Mouse (Mus musculus): ENCODE results near the gene Spib. TPM values are rescaled to one million over a fixed set of nuclear protein-coding genes. Genes with fewer than 3 reads are reported as not detected.

Spib gene
- polyA plus RNA-seq, 1 experiment: 0.01 TPM

DNA sequence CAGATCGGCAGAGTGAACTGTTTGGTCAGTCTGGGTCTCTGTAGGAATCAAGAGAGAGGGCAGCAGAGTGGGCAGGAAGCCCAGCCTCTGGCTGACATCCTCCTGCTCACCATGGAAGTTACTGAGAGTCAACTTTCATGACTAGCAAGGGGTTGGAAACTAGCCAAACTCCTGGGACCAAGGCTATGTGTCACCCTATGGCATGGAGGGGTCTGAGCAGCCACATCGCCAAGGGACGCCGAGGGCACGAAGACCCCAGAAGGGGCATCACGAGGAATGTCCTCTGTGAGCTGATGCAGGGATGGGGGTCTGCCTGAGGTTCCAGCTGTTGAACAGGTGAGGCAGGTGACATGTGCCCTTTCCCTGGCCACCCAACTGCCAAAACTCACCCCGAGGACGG is 43.3 kb downstream of the Spib start:
- Histone ChIP-seq H3K27me3 (ENCODE audit: control insufficient read depth, insufficient read depth, insufficient read length) (no peaks in the 10 kb centered on the region), H3K36me3 (ENCODE audit: control insufficient read depth, insufficient read depth) (no peaks in the 10 kb centered on the region), H3K4me3 (ENCODE audit: insufficient read depth, poor library complexity, severe bottlenecking) (no peak overlapping the region), H3ac (ENCODE audit: control insufficient read depth, insufficient read length, low read depth) (no peak overlapping the region), H3K79me3 (ENCODE audit: low read depth) (no peaks in the 10 kb centered on the region), H3K79me2 (ENCODE audit: control insufficient read depth, insufficient read depth) (peaks cover 1% of the 10 kb centered on the region)
- no peak for TF ChIP-seq MAX (IDR thresholded peaks at IDR 0.05)
- TF ChIP-seq FOSL1 (IDR thresholded peaks at IDR 0.05; ENCODE audit: insufficient read depth, low read length, poor library complexity, severe bottlenecking): no peak
- no peak for TF ChIP-seq MYOG (IDR thresholded peaks at IDR 0.05; ENCODE audit: control insufficient read depth, extremely low read depth, insufficient read length)
- no peak for TF ChIP-seq MYOD1 (IDR thresholded peaks at IDR 0.05; ENCODE audit: control insufficient read depth, insufficient read length, low read depth)
- no peak for TF ChIP-seq CTCF (IDR thresholded peaks at IDR 0.05; ENCODE audit: control insufficient read depth, insufficient read depth, insufficient read length)
- TF ChIP-seq USF1 (IDR thresholded peaks at IDR 0.05; ENCODE audit: low read depth): no peak
- no peak for TF ChIP-seq CEBPB (IDR thresholded peaks at IDR 0.05; ENCODE audit: low read depth)

DNA sequence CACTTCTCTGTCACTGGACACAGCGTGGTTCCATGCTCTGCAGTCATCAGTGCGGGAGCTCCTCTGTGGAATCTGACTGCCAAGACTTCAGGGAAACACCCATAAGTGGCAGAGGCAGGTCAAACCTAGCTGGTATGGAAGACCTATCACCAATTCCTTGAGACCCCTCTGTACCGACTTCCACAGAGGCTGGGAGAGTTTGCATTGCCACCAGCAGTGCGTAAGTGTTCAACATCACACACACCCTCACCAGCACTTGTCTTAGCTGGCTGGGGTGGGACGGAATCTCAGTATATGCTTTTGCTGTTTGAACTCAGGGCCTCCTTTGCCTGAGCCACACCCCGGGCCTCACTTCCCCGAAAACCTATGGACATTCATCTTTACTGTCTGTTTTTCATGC is 43.9 kb downstream of the Spib start:
- Histone ChIP-seq H3K27me3 (ENCODE audit: control insufficient read depth, insufficient read depth, insufficient read length) (no peaks in the 10 kb centered on the region), H3K79me2 (ENCODE audit: control insufficient read depth, insufficient read depth) (no peaks in the 10 kb centered on the region), H3K79me3 (ENCODE audit: low read depth) (no peaks in the 10 kb centered on the region), H3K36me3 (ENCODE audit: control insufficient read depth, insufficient read depth) (no peaks in the 10 kb centered on the region), H3K4me3 (ENCODE audit: insufficient read depth, poor library complexity, severe bottlenecking) (no peak overlapping the region), H3ac (ENCODE audit: control insufficient read depth, insufficient read length, low read depth) (no peak overlapping the region)
- TF ChIP-seq MYOD1 (IDR thresholded peaks at IDR 0.05; ENCODE audit: control insufficient read depth, insufficient read length, low read depth) (no peak), MAX (IDR thresholded peaks at IDR 0.05) (no peak), CEBPB (IDR thresholded peaks at IDR 0.05; ENCODE audit: low read depth) (no peak), FOSL1 (IDR thresholded peaks at IDR 0.05; ENCODE audit: insufficient read depth, low read length, poor library complexity, severe bottlenecking) (no peak), USF1 (IDR thresholded peaks at IDR 0.05; ENCODE audit: low read depth) (no peak), MYOG (IDR thresholded peaks at IDR 0.05; ENCODE audit: control insufficient read depth, extremely low read depth, insufficient read length) (no peak), CTCF (IDR thresholded peaks at IDR 0.05; ENCODE audit: control insufficient read depth, insufficient read depth, insufficient read length) (no peak)

DNA sequence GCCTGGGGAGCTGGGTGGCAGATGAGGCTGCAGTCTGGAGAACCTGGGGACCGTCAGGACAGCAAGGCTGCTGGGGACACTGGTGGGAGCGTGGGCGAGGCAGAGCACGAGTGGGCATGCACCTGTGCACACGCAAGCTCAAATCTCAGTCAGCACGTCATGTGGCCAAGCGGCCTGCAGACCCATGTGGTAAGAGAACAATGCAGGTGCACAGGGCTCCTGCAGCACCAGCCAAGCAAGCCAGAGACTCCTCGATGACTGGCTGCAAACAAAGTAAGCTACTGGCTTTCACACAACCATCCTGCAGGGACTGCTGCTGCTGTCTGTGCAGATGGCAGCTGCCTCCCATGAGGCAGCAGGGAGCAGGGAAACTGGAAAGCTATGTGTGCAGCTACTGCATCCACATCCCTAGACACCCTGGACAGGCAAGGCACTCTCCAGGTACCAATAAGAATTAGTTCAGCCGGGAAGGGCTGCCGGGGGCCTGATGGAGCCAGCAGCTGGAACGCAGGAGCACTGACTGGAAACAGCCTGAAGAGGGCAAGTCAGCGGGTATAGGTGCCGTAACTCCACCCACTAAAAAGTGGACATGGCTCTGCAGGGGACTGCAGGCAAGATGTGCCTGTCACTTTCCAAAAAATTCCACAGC is 44.8 kb downstream of the Spib start:
- TF ChIP-seq CTCF (IDR thresholded peaks at IDR 0.05; ENCODE audit: control insufficient read depth, insufficient read depth, insufficient read length) (no peak), MYOD1 (IDR thresholded peaks at IDR 0.05; ENCODE audit: control insufficient read depth, insufficient read length, low read depth) (no peak), FOSL1 (IDR thresholded peaks at IDR 0.05; ENCODE audit: insufficient read depth, low read length, poor library complexity, severe bottlenecking) (no peak), MAX (IDR thresholded peaks at IDR 0.05) (no peak), CEBPB (IDR thresholded peaks at IDR 0.05; ENCODE audit: low read depth) (no peak), MYOG (IDR thresholded peaks at IDR 0.05; ENCODE audit: control insufficient read depth, extremely low read depth, insufficient read length) (no peak), USF1 (IDR thresholded peaks at IDR 0.05; ENCODE audit: low read depth) (no peak)
- H3K36me3 ChIP-seq (ENCODE audit: control insufficient read depth, insufficient read depth): no peaks in the 10 kb centered on the region
- H3K4me3 ChIP-seq (ENCODE audit: insufficient read depth, poor library complexity, severe bottlenecking): no peak overlapping the region
- no peaks in the 10 kb centered on the region for H3K27me3 ChIP-seq (ENCODE audit: control insufficient read depth, insufficient read depth, insufficient read length)
- H3K79me2 ChIP-seq (ENCODE audit: control insufficient read depth, insufficient read depth): no peaks in the 10 kb centered on the region
- no peaks in the 10 kb centered on the region for H3K79me3 ChIP-seq (ENCODE audit: low read depth)
- H3ac ChIP-seq (ENCODE audit: control insufficient read depth, insufficient read length, low read depth): no peak overlapping the region

DNA sequence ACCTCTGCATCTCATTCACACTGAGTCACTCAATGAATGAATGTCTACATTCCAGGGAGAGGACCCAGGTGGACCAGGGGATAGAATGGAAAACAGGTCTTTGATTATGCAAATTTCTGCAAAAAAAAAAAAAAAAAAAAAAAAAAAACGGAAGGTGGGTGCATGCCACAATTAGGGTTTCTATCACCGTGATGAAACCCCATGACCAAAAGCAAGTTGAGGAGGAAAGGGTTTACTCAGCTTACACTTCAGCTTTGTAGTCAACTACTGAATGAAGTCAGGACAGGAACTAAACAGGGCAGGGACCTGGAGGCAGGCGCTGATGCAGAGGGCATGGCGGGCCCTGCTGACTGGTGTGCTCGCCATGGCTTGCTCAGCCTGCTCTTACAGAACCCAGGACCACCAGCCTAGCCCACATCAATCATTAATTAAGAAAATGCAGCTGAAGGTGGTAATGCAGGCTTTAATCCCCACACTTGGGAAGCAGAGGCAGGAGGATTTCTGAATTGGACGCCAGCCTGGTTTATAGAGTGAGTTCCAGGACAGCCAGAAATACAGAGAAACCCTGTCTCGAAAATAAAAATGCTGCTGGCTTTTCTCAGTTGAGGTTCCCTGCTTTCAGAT is 46.2 kb downstream of the Spib start:
- no peak overlapping the region for H3K4me3 ChIP-seq (ENCODE audit: insufficient read depth, poor library complexity, severe bottlenecking)
- H3K79me2 ChIP-seq (ENCODE audit: control insufficient read depth, insufficient read depth): no peaks in the 10 kb centered on the region
- no peaks in the 10 kb centered on the region for H3K79me3 ChIP-seq (ENCODE audit: low read depth)
- H3K36me3 ChIP-seq (ENCODE audit: control insufficient read depth, insufficient read depth): no peaks in the 10 kb centered on the region
- H3ac ChIP-seq (ENCODE audit: control insufficient read depth, insufficient read length, low read depth): no peak overlapping the region
- TF ChIP-seq FOSL1 (IDR thresholded peaks at IDR 0.05; ENCODE audit: insufficient read depth, low read length, poor library complexity, severe bottlenecking): no peak
- no peak for TF ChIP-seq MYOD1 (IDR thresholded peaks at IDR 0.05; ENCODE audit: control insufficient read depth, insufficient read length, low read depth)
- TF ChIP-seq USF1 (IDR thresholded peaks at IDR 0.05; ENCODE audit: low read depth): no peak
- no peak for TF ChIP-seq MAX (IDR thresholded peaks at IDR 0.05)
- TF ChIP-seq CEBPB (IDR thresholded peaks at IDR 0.05; ENCODE audit: low read depth): no peak
- TF ChIP-seq MYOG (IDR thresholded peaks at IDR 0.05; ENCODE audit: control insufficient read depth, extremely low read depth, insufficient read length): no peak
- TF ChIP-seq CTCF (IDR thresholded peaks at IDR 0.05; ENCODE audit: control insufficient read depth, insufficient read depth, insufficient read length): no peak
- no peaks in the 10 kb centered on the region for H3K27me3 ChIP-seq (ENCODE audit: control insufficient read depth, insufficient read depth, insufficient read length)

- Histone ChIP-seq H3K4me3 (ENCODE audit: insufficient read depth, poor library complexity, severe bottlenecking) (no peak overlapping the region), H3K79me3 (ENCODE audit: low read depth) (no peaks in the 10 kb centered on the region), H3K79me2 (ENCODE audit: control insufficient read depth, insufficient read depth) (no peaks in the 10 kb centered on the region), H3K27me3 (ENCODE audit: control insufficient read depth, insufficient read depth, insufficient read length) (no peaks in the 10 kb centered on the region), H3ac (ENCODE audit: control insufficient read depth, insufficient read length, low read depth) (no peak overlapping the region), H3K36me3 (ENCODE audit: control insufficient read depth, insufficient read depth) (no peaks in the 10 kb centered on the region)
- TF ChIP-seq CEBPB (IDR thresholded peaks at IDR 0.05; ENCODE audit: low read depth) (no peak), CTCF (IDR thresholded peaks at IDR 0.05; ENCODE audit: control insufficient read depth, insufficient read depth, insufficient read length) (peak; percentile 71)
These were observed 46.9 kb downstream of the Spib start for GRCm38 (mm10) chr7:44484841-44485571.

Measured in C2C12 (cell line).